Mouse (Mus musculus): ENCODE data around the gene Zkscan3.

The Zkscan3 gene

DNA sequence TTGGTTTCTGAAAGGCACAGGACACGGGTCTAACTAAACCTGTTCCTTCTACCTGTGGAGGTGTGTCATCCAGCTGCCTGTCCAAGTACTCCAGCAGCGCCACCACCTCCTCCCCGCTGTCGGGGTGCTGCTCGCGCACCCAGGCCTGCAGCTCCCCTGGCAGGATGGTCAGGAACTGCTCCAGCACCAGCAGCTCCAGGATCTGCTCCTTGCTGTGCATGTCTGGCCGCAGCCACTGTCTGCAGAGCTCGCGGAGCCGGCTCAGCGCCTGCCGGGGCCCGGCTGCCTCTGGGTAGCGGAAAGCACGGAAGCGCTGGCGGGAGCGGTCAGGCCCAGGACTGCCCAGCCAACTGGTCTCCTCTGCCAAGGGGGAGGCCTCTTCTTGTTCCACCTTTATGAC is 6.5 kb downstream of the Zkscan3 start:
- peak in 1 of 2 experiments; percentile 9 for DNase-seq

DNA sequence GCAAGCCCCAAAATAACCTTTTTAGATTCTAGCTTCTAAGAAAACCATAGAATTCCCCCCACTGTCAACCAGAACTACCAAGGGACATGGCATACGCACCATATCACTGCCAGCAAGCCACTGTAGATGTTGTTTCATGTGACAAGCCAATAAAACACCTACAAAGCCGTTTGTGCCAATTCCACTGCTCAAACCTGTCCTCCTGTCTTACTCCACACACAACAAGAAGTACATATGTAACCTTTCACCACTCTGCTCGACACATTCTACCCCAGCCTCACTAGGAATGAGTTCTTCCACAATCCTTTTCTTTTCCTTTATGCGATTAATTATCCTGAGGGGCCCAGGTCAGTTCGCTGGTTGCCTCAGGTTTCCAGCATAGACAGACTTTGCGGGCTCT is 6.9 kb downstream of the Zkscan3 start:
- no peak for DNase-seq

DNA sequence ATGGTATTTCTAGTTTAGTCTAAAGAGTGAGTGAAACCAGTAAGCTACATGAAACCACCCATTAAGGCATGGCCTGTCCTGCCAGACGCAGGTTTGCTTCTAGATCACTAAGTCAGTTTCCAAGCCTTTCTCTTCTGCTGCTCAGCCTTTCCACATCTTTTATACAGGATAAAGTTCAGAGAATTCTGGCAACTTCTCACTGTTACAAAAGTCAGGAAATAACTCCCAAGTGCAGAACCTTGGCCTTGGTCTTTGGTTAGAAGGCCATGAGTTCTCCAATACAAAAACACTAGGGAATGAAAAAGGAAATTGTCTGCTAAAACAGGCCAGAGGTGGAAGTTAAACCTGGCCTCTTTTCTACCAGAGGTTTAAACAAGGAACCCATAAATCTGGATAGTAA is 7.3 kb downstream of the Zkscan3 start:
- DNase-seq: no peak

DNA sequence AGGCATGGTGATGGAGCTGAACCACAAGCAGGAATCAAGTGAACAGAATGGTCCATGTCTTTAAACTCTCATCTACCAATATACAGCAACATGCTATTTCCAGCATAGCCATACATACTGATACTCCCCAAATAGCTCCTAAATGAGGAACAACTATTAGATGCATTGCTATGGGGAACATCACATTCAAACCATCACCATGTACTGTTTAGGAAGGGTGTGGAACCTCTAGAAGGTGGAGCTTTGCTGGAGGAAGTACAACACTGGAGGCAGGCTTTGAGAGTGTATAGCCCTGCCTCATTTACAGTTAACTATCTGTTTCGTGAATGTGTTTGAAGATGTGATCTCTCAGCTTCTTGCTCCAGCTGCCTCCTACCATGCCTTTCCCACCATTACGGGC is 24.8 kb downstream of the Zkscan3 start:
- DNase-seq: no peak

DNA sequence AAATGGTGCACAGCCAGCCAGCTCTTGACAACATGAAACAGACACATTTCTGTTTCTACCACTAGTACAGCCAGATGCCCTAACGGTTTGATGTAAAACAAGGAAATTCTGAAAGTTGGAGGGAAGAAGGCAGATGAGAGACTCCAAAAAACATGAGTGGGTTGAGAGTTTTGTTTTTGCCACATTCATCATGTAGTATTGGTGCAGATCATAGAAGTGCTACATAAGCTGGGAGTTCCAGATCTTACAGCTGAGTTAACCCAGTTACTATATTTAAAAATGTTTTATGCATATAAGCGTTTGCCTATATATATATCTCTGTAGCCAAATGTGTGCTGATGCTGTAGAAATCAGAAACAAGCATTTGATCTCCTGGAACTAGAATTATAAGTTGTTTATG is 29.9 kb downstream of the Zkscan3 start:
- DNase-seq: no peak

DNA sequence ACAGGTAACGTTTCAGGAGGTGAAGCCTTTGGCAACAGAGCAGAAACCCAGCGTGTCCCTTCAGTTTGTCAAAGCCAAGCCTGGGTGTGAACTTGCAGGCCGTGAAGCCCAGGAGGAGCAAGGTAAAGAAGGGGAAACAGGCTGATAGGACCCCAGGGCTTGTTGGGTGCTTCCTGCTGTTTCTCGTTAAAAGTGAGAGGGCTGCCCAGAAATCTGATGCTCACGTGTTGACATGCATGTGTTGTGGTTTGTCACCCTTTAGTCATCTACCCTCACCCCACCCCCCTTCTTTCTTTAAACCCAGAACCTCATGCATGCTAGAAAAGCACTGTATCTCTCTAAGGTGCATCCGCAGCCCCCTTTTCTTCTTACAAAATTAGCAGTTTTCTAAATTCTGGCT is 35.9 kb downstream of the Zkscan3 start:
- peak; percentile 13 for DNase-seq

DNA sequence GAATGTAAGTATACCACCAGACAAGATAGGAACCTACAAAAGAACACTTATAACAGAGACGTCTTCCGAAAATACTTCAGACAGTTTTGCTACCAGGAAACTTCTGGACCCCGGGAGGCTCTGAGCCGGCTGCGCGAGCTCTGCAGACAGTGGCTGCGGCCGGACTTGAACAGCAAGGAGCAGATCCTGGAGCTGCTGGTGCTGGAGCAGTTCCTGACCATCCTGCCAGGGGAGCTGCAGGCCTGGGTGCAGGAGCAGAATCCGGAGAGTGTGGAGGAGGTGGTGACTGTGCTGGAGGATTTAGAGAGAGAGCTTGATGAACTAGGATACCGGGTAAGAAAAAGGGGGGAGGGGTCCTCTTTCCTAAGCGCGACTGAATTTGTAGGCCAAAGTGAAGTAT is 38.8 kb downstream of the Zkscan3 start:
- no peak for DNase-seq

DNA sequence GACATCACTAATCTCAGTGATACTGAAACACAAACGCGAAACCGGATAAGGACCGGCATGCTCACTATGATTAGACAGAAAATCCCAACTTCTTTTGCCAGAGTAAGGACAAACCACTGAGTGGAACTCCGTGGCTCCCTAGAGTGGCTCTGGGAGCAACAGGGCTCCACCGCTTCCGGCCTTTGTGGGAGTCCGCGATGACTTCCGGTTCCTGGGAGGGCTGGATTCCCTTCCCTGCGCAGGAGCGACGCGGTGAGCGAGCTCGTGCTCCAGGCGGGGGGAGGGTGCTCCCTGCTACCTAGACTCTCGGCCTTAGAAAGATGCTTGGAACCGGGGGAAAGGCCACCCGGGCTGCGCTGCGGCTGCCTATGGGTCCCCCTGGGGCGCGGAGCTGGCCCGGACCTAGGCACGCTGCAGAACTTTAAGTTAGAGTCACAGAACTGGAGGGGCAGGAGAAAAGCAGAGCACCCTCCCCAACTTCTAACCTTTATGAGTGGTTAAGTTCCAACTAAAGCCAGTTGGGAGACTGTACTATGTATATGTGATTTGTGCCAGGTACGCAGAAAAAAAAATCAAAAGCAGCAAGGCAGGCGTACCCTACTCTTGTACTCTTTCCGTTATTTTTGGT is 39.8 kb downstream of the Zkscan3 start, which contains the start of gene Zscan12:
TSS of gene Zscan12 (plus strand) at position 200 of the 628 bp plus-strand sequence.
- peak; percentile 78 to 86 for DNase-seq

DNA sequence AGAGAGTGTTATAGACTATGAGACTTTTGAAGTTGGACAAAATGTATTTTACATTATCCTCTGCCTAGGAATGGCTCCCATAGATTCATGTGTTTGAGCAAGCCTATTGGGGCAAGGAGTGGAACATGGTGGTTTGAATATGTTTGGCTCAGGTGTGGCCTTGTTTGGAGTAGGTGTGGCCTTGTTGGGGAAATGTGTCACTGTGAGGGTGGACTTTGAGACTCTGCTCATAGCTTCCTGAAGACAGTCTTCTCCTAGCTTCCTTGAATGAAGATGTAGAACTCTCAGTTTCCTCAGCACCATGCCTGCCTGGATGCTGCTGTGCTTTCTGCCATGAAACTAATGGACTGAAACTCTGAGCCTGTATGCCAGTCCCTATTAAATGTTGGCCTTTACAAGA is 52.0 kb downstream of the Zkscan3 start:
- no peak for DNase-seq

DNA sequence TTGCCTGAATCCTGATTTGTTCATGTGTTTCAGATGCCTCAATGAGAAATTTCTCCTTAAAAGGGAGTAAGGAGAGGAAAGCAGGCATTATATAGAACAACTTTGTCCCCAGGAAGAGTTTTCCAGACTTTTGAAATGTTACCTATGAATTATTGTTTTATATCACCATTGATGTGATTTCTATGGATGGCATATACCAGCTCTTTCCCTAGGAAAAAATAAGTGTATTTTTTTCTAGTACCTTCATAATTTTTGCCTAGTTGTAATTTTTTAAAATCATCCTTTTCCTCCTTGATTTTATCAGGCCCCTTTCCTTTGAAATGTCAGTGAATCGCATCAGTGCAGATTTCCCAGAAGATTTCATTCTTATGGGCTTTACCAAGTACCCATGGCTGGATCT is 55.9 kb downstream of the Zkscan3 start, which contains the start of gene Olfr1367:
TSS of gene Olfr1367 (plus strand) at position 301 of the 400 bp plus-strand sequence.
- no peak for DNase-seq
